Mouse (Mus musculus) kidney, postnatal 4 days (tissue): ENCODE measurements around the gene Mbnl1.
"Not testable (repeated sequence)": the region's sequence is repeated elsewhere in the genome, so short reads cannot be mapped to it uniquely, and the experiment has no call there.

Experiments
- DNase-seq, 2 experiments: peaks; one replicate each; pipeline ENCODE4 v3.0.0; 2021; ENCODE audit warnings: mixed read lengths in 2 of 2

Gene Mbnl1

GRCm38 (mm10) chr3:60472681-60473177, at the start of gene Mbnl1:
Gene Mbnl1 (plus strand): TSS chr3:60472830.
- DNase-seq: no peak

GRCm38 (mm10) chr3:60424148-60424547, 48.5 kb upstream of the Mbnl1 start:
- DNase-seq: no peak

- DNase-seq: no peak
Measured at GRCm38 (mm10) chr3:60429049-60429448, 43.6 kb upstream of the Mbnl1 start.

- no peak for DNase-seq
Measured at GRCm38 (mm10) chr3:60437254-60437653, 35.4 kb upstream of the Mbnl1 start.

GRCm38 (mm10) chr3:60437678-60438232, 34.9 kb upstream of the Mbnl1 start:
- peak; percentile 46 to 68 for DNase-seq

- no peak for DNase-seq
Measured at GRCm38 (mm10) chr3:60438715-60439114, 33.9 kb upstream of the Mbnl1 start.

GRCm38 (mm10) chr3:60461828-60462521, 10.7 kb upstream of the Mbnl1 start:
- DNase-seq: no peak

- not testable (repeated sequence) for DNase-seq
Measured at GRCm38 (mm10) chr3:60468667-60469066, 4.0 kb upstream of the Mbnl1 start.

GRCm38 (mm10) chr3:60469170-60469805, 3.3 kb upstream of the Mbnl1 start:
- DNase-seq: peak; percentile 3 to 4

GRCm38 (mm10) chr3:60472011-60472680, 484 bp upstream of the Mbnl1 start:
- DNase-seq: no peak

- DNase-seq: no peak
Measured at GRCm38 (mm10) chr3:60473861-60474653, 1.4 kb downstream of the Mbnl1 start.

GRCm38 (mm10) chr3:60474654-60474972, 2.0 kb downstream of the Mbnl1 start:
- no peak for DNase-seq

- DNase-seq: no peak
Measured at GRCm38 (mm10) chr3:60475055-60475454, 2.4 kb downstream of the Mbnl1 start.

GRCm38 (mm10) chr3:60476751-60477255, 4.2 kb downstream of the Mbnl1 start:
- DNase-seq: no peak

GRCm38 (mm10) chr3:60478433-60478832, 5.8 kb downstream of the Mbnl1 start:
- DNase-seq: no peak

- DNase-seq: no peak
Measured at GRCm38 (mm10) chr3:60480716-60481115, 8.1 kb downstream of the Mbnl1 start.

- no peak for DNase-seq
Measured at GRCm38 (mm10) chr3:60481740-60482399, 9.2 kb downstream of the Mbnl1 start.

- DNase-seq: no peak
Measured at GRCm38 (mm10) chr3:60483305-60483704, 10.7 kb downstream of the Mbnl1 start.

GRCm38 (mm10) chr3:60485987-60486712, 13.5 kb downstream of the Mbnl1 start:
- DNase-seq: no peak

GRCm38 (mm10) chr3:60486713-60487170, 14.1 kb downstream of the Mbnl1 start:
- no peak for DNase-seq

- no peak for DNase-seq
Measured at GRCm38 (mm10) chr3:60489509-60489908, 16.9 kb downstream of the Mbnl1 start.
